In genomic region chr6:37463517-37464482, GRCm38 (mm10) we compare ENCODE assay signal across 7 mouse cellular contexts. TPM values are rescaled to one million over a fixed set of nuclear protein-coding genes. Genes with fewer than 3 reads are reported as not detected.
A peak's percentile ranks its signal among the peaks of the same experiment; 100 is the strongest.
DNase-seq lines count a peak whose midpoint lies in the region; ATAC-seq lines count a peak whose summit lies in the region.
"Not testable (repeated sequence)": the region's sequence is repeated elsewhere in the genome, so short reads cannot be mapped to it uniquely, and the experiment has no call there.

No protein-coding gene starts in this region.

- DNase-seq in adrenal gland, postnatal 36 days: peak; percentile 41 to 49
- peak; percentile 93 for DNase-seq in heart, embryonic 10.5 days (ENCODE audit: low spot score)
- peak; percentile 88 for DNase-seq in kidney, adult 11 months
- peak; percentile 56 for DNase-seq in limb, embryonic 10.5 days (ENCODE audit: low spot score)
- peak; percentile 40 for DNase-seq in right cerebral cortex, adult 18-20 months

- H3K27me3 ChIP-seq in embryonic facial prominence, embryonic 15.5 days; heart, embryonic 10.5 days (ENCODE audit: insufficient read depth, poor library complexity, severe bottlenecking); limb, embryonic 10.5 days (ENCODE audit: low read depth, poor library complexity, severe bottlenecking); megakaryocyte, embryonic 14.5 days (replicated peaks): not testable (repeated sequence)

- not testable (repeated sequence) for H3K9ac ChIP-seq in embryonic facial prominence, embryonic 15.5 days

- H3K9me3 ChIP-seq in embryonic facial prominence, embryonic 15.5 days (replicated peaks); heart, embryonic 10.5 days; limb, embryonic 10.5 days (replicated peaks); megakaryocyte, embryonic 14.5 days: not testable (repeated sequence)

- peak overlapping the region; percentile 40; the same call in 1 of the 2 replicates for H3K4me2 ChIP-seq in embryonic facial prominence, embryonic 15.5 days (replicated peaks)

- ATAC-seq in embryonic facial prominence, embryonic 15.5 days (ENCODE audit: insufficient number of reproducible peaks, low FRiP score, low TSS enrichment, low read depth): peak; percentile 87

- not testable (repeated sequence) for H3K27ac ChIP-seq in embryonic facial prominence, embryonic 15.5 days (replicated peaks)
- peak overlapping the region; percentile 52; the same call in 1 of the 2 replicates for H3K27ac ChIP-seq in heart, embryonic 10.5 days
- H3K27ac ChIP-seq in limb, embryonic 10.5 days: peak overlapping the region; percentile 80

- not testable (repeated sequence) for H3K4me1 ChIP-seq in embryonic facial prominence, embryonic 15.5 days; heart, embryonic 10.5 days; limb, embryonic 10.5 days; megakaryocyte, embryonic 14.5 days

- WGBS in embryonic facial prominence, embryonic 15.5 days: 0% methylated on average over 7 of the region's 25 CpGs
- under 1% methylated on average over 7 of the region's 25 CpGs for WGBS in heart, embryonic 10.5 days
- 0% methylated on average over 7 of the region's 25 CpGs for WGBS in limb, embryonic 10.5 days

- H3K4me3 ChIP-seq in embryonic facial prominence, embryonic 15.5 days (replicated peaks): peak overlapping the region; percentile 43
- H3K4me3 ChIP-seq in heart, embryonic 10.5 days: peak overlapping the region; percentile 58; the same call in 1 of the 2 replicates
- peak overlapping the region; percentile 51 for H3K4me3 ChIP-seq in limb, embryonic 10.5 days
- H3K4me3 ChIP-seq in megakaryocyte, embryonic 14.5 days (replicated peaks): peak overlapping the region; percentile 23

- H3K36me3 ChIP-seq in embryonic facial prominence, embryonic 15.5 days; heart, embryonic 10.5 days; limb, embryonic 10.5 days; megakaryocyte, embryonic 14.5 days (replicated peaks; ENCODE audit: low read length): not testable (repeated sequence)

RNA-seq across cellular contexts. Expression of gene Creb3l2, which starts 21.9 kb away (rescaled TPM):
- 100 to 1,000 TPM in 1 of 2 experiments, 10 to 100 TPM in 1; 89.5 to 100 TPM for total RNA-seq in adrenal gland, postnatal 36 days (2021)
- polyA plus RNA-seq in embryonic facial prominence, embryonic 15.5 days (2015; fragmentation: Nextera tagmentation; extraction: Ambion mirVana): 27.3 and 28.1 TPM in 2 replicates
- polyA plus RNA-seq in heart, embryonic 10.5 days (2016; fragmentation: Nextera tagmentation; extraction: Ambion mirVana): 33.5 and 36.3 TPM in 2 replicates
- 9.6 and 17.2 TPM in 2 replicates for polyA plus RNA-seq in limb, embryonic 10.5 days (2016; fragmentation: Nextera tagmentation; extraction: Ambion mirVana)
- polyA plus RNA-seq in megakaryocyte, embryonic 14.5 days (2012; ENCODE audit: insufficient read depth, low replicate concordance): 1.4 and 2.5 TPM in 2 replicates

Comparison
In these comparisons a context has a peak if more than half of its experiments do, and no peak if none do; other contexts are left out.
1. DNase-seq: peak in every context shown above with its lines; median percentile 93 in heart, embryonic 10.5 days; 88 in kidney, adult 11 months; 56 in limb, embryonic 10.5 days; 45 in adrenal gland, postnatal 36 days; 40 in right cerebral cortex, adult 18-20 months.